Mouse (Mus musculus) lung, postnatal 14 days (tissue): Measurements from ENCODE around the gene Tspan3.

ENCODE experiments used
- DNase-seq: peaks from one replicate; pipeline ENCODE4 v3.0.0; 2021

Gene Tspan3

DNA sequence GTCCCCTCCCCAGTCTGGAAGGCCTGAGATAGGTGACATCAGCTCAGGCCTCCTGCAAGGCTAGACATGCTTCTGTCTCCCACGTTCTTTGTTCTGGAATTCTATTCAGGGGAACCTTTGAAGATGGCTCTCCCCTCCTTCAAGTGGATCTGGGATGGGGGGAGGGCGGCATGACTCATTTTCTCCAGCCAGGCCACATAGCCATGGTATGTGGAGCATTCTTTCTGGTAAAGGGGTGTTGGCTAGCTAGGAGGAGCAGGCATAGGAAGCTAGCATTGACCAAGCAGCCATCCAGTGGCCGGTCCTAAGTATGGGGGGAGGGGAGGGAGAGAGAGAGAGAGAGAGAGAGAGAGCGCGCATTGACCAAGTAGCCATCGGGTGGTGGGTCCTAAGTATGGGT lies 57.8 kb downstream of the Tspan3 start:
- DNase-seq, result no peak

DNA sequence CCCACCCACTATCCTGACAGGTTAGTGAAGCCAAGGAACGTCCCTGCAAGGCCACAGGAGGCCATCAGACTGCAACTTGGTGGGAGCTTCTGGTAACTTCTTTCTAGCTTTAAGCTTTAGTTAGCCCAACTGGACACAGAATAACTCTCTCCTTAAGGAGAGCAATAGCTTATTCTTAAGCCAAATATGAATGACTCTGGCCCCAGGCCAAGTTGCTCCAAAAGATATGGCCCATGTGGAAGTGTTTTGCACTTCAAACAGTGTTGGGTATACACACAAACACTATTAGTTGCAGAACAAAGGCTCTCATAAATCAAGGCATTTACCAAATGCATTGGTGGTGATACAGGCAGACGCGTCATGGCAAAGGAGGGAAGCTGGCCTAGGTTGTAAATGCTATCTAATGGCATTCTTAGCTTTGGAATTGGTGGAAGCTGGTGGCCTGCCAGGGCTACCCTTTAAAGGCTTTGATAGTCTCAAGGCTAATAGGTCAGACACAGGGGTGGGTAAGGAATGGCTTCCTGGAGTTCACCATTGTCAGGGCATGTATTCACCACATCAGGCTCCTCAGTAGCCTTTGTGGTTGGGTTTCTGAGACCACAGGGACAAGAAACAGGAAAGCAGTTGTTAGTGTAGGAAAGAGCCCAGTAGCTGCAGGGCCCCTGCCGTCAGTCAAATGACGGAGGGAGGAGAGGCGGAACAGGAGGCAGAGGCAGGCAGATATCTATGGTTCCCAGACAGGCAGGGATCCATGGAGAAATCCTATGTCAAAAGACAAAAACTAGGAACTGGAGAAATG lies 58.8 kb downstream of the Tspan3 start:
- DNase-seq, result no peak

DNA sequence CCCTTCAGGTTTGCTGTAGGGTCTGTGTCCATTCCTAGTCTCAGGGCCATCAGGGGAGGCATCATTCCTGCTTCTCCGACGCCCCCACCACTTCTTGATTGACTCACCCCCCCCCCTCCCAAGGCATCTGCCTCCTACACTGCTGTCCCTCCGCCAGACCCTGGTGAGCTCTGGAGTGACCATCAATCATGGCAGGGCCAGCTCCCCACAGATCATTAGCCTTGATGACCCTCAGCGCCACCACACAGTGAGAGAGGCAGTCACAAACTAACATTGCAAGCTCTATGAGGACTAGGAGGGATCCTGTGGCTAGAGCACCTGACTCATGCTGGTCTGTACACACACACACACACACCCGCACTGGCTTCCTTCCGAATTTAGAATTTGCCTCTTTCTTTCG lies 60.4 kb downstream of the Tspan3 start:
- no peak for DNase-seq

DNA sequence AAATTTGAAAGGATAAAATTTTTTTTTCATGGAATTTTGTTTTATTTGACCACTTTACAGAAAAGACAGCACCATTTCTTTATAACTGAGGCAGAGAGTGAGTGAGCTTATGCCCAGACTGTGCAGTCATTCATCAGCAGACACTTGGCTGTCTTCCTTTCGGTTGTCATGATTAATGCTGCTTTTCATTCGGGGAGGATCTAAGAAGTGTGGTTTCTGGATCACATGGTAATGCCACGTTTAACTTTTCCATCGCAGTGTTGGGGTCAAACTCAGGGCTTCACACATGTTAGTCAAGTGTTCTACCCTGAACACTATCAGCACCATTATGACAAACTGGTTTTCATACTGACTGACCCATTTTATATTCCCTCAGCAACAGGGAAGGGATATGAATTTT lies 64.3 kb downstream of the Tspan3 start:
- no peak for DNase-seq

DNA sequence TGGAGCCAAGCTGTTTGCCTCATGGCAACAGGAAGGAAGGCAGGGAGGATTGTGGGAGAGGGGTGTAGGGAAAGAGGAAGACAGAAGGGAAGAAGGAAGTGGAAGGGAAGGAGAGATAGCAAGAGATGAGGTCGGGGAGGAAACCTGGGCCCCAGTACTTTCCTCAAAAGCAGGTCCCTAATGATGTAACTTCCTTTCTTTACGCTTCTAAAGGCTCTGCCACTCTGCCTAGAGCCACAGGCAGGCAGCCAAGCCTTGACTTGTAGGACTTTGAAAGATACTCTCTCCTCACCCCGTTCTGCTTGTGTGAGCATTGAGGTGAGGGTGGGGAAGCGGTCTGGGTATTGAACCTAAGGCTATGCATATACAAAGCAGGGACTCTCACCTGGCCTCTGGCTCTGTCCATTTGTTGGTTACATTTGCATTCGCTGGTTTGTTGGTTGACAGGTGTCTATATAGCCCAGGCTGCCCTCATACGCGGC lies 65.2 kb downstream of the Tspan3 start:
- no peak for DNase-seq

DNA sequence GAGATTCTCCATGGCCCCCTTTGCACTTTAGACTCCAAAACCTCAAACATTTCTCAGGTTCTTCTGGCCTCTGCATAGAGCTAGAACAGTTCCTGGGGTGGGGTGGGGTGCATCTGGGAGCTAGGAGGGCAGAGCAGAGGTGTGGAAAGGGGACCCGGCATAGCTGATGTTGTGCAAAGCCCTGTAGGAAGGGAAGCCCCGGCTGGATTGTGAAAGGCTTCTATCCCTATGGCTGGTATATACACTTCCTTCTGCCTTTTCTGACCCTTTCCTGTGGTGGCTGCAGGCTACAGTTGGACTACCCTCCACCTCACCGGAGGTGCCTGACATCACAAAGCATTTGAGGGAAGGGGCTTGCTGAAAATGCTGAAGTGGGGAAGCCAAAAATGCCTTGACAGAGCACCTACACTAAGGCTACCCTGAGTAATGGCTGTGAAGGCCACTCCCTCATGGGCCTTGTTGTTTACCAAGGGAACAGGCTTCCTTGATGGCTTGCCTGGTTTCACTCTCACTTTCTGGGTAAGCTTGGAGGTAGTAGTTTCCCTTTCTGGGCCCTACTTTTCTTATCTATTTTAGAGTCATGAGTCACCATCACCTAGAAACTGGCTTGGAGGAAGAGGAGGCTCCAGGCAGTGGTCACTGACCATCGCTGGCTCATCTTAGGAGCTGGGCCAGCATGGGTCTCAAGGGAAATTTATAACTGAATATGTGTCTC lies 67.5 kb downstream of the Tspan3 start:
- no peak for DNase-seq

DNA sequence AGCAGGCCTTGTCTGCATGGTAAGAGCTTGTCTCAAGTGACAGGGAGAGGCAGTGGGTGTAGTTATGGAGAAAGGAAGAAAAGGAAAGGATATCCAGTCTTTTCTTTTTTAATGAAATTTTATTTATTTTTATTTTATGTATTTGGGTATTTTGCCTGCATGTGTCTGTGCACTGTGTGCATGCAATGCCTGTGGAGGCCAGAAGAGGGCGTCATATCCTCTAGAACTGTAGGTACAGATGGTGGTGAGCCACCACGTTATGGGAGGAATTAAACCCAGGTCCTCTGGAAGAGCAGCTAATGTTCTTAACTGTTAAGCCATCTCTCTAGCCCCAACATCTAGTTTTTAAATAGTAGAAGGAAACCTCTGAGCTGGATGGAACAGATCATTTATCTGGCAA lies 73.2 kb downstream of the Tspan3 start:
- DNase-seq, result no peak

DNA sequence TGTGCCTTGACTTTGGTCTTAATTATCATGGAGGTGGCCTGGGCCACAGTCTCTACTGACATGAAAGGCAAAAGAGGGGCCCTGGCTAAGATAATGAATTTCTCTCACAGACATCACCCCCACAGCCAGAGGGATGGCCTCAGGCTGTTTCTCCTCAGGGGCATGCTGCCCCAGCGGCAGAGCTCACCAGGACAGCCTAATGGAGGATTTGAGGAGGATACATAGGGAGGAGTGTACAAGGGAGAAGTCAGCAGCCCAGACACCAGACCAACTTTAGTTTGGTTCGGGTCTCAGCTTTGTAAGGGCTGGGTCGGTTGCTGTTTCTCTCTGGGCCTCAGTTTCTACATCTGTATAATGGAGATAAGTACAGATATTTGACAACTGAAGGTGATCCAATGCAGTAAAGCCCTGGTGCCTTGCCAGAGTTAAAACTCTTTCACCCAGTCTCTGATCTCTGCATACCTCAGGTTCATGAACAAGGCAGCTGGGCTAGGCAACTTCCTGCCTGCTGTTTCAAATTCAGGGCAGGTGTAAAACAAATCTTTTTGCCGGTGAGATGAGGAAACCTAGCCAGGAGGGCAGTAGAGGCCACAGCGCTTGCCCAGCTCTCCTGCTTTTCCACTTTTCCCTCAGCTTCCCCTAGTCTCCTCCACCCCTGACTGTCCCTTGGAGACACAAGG lies 74.6 kb downstream of the Tspan3 start:
- DNase-seq, result no peak

DNA sequence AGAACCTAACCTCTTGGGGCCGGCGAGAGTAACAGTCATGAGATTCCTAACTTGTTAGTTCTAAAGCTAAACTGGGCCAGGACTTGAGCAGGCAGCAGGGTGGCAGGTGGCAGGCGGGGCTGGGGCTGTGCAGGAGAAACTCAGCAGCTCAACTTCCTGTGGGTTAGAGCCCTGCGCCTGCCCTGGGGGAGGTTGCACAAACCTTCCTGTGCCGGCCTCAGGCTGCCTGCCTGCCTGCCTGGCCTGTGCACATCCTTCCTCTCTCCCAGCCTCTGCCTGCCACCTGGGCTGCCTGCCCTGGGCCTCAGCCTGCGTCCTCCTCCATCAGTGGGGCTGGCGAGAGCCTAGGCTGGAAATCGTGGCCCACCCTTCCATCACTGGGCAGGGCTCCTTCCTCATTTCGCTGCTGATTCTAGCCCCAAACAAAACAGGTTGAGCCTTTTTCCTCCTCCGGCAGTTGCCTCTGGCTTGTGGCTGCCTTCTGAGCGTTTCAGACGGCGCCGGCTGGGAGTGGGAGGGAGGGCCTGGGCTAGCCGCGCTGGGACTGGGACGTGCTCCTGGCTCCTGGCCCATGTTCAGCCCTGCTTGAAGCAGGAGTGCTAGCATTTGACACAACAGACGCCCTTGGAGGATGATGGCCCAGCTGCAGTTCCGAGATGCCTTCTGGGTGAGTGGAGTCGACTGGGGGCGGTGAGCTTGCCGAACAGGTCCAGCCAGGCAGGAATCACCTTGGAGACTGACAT lies 75.3 kb downstream of the Tspan3 start, which contains the start of gene Pstpip1:
TSS of gene Pstpip1 (plus strand) at position 185 of the 743 bp plus-strand sequence.
- DNase-seq, result peak; percentile 71

DNA sequence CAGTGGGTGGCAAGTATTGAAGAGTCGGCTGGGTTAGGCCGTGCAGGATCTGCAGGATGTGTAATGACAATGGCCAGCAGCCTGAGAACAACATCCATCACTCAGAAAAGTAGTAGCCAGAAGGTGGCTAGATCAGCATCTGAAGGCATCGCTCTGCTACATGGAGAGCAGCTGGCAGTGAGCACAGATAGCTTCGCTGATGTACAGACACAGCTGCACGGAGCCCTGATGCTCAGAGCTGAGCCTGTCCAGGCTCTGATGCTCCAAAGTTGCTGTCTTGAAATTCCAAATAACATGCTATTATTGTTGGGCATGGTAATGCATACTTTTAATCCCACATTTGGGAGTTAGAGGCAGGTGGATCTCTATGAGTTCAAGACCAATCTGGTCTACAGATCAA lies 78.8 kb downstream of the Tspan3 start:
- no peak for DNase-seq
